Mouse (Mus musculus) thymus, postnatal 4 days (tissue): ENCODE measurements around the gene Krt77.

Experiments
- DNase-seq: peaks from one replicate; pipeline ENCODE4 v3.0.0; 2021

The Krt77 gene

GRCm38 (mm10) chr15:101829441-101829840, 40.1 kb downstream of the Krt77 start:
- no peak for DNase-seq

- no peak for DNase-seq
These were observed 47.7 kb downstream of the Krt77 start for GRCm38 (mm10) chr15:101821786-101822185.

GRCm38 (mm10) chr15:101817875-101818274, 51.6 kb downstream of the Krt77 start, which contains the start of gene Krt2:
Gene Krt2 (minus strand): TSS chr15:101818169.
- no peak for DNase-seq
